Mouse (Mus musculus): ENCODE measurements around the gene Ribc1. TPM values are rescaled to one million over a fixed set of nuclear protein-coding genes. Genes with fewer than 3 reads are reported as not detected.

The Ribc1 gene
- polyA plus RNA-seq (2014; fragmentation: Illumina TruSeq; extraction: RNeasy Lipid Tissue Mini Kit (QIAGEN cat#74804); ENCODE audit: low read depth, low replicate concordance), result not detected

GRCm38 (mm10) chrX:152016151-152017145, at the start of gene Ribc1, which contains the start of gene Smc1a:
Gene Ribc1 (minus strand): TSS chrX:152016295.
Gene Smc1a (plus strand): TSS chrX:152016428.

GRCm38 (mm10) chrX:152001737-152002710, 14.1 kb downstream of the Ribc1 start, which contains the start of gene Hsd17b10:
Gene Hsd17b10 (plus strand): TSS chrX:152001845.

Other genes with a start within 250 kb of the Ribc1 start
- 151 TPM for gene Huwe1, start 215.5 kb downstream of the Ribc1 start, polyA plus RNA-seq (2014; fragmentation: Illumina TruSeq; extraction: RNeasy Lipid Tissue Mini Kit (QIAGEN cat#74804); ENCODE audit: low read depth, low replicate concordance)
- gene Hsd17b10, start 14.4 kb downstream of the Ribc1 start, polyA plus RNA-seq (2014; fragmentation: Illumina TruSeq; extraction: RNeasy Lipid Tissue Mini Kit (QIAGEN cat#74804); ENCODE audit: low read depth, low replicate concordance), result 117 TPM
- 94.7 TPM for gene Smc1a, start 133 bp upstream of the Ribc1 start, polyA plus RNA-seq (2014; fragmentation: Illumina TruSeq; extraction: RNeasy Lipid Tissue Mini Kit (QIAGEN cat#74804); ENCODE audit: low read depth, low replicate concordance)
- gene Iqsec2, start 128.0 kb upstream of the Ribc1 start, polyA plus RNA-seq (2014; fragmentation: Illumina TruSeq; extraction: RNeasy Lipid Tissue Mini Kit (QIAGEN cat#74804); ENCODE audit: low read depth, low replicate concordance), result 4.4 TPM
- 17.2 TPM for gene Kdm5c, start 216.7 kb upstream of the Ribc1 start, polyA plus RNA-seq (2014; fragmentation: Illumina TruSeq; extraction: RNeasy Lipid Tissue Mini Kit (QIAGEN cat#74804); ENCODE audit: low read depth, low replicate concordance)

Measured in adrenal gland, adult 10 weeks (tissue).